Mouse (Mus musculus): Measurements from ENCODE around the gene Plcl1. TPM values are rescaled to one million over a fixed set of nuclear protein-coding genes. Genes with fewer than 3 reads are reported as not detected.

The Plcl1 gene
- polyA plus RNA-seq, 1 experiment from 2014 or later = 0.70 TPM

DNA sequence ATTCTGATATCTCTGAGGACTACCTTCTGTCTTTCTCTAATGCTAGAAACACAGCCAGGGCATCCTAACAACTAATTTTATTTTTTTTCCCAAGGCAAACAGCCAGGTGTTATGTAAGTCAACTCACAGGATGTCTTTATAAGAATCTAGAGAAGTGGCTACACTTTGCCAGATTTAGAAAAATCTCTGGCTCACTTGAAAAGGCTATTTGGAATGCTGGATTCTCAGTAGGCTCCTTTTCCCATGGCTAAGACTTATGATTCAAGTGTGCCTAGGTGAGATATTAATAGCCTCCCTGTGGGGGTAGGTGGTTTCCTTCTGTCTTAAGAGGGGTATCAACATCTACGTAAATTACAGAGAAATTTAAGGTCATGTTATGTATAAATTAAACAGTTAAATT is 152.7 kb downstream of the Plcl1 start:
- H3K9me3 ChIP-seq (replicated peaks; ENCODE audit: control insufficient read depth, low read length) = no peaks in the 10 kb centered on the region
- ATAC-seq (replicated peaks; ENCODE audit: insufficient number of reproducible peaks, low FRiP score, low TSS enrichment) = no peak
- 82% methylated on average over 1 of the region's 1 CpGs for WGBS (ENCODE audit: insufficient replicate concordance)

DNA sequence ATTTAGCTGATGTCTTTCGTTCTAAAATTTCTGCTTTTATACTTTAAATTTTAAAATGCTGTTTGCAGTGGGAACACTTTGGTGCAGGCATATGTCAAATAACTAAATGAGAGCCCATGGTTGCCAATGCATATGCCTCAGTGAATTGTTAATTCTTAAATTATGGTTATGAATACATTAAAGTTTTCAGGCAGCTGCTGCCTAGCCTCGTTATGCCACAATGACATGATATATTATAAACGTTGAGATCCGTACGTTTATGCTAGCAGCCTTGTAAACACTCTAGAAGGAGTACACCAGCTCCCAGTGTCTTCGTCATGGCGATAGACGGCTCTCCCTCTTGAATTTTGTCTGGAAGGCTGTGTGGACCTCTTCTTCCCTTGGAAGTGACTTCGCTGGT is 154.3 kb downstream of the Plcl1 start:
- H3K4me1 ChIP-seq (ENCODE audit: control insufficient read depth, insufficient read depth, low read length) = no peaks in the 10 kb centered on the region
- H3K4me2 ChIP-seq = no peak overlapping the region
- H3K4me3 ChIP-seq (ENCODE audit: low read depth, low read length) = no peak overlapping the region
- H3K27ac ChIP-seq (ENCODE audit: low read depth, low read length) = no peak overlapping the region
- no peaks in the 10 kb centered on the region for H3K27me3 ChIP-seq (ENCODE audit: control insufficient read depth, insufficient read depth, low read length)
- no peak for ATAC-seq (replicated peaks; ENCODE audit: insufficient number of reproducible peaks, low FRiP score, low TSS enrichment)
- 76% methylated on average over 9 of the region's 9 CpGs for WGBS (ENCODE audit: insufficient replicate concordance)
- no peak overlapping the region for H3K9ac ChIP-seq (ENCODE audit: low read depth, low read length)
- H3K36me3 ChIP-seq (ENCODE audit: control insufficient read depth, insufficient read depth, low read length) = no peaks in the 10 kb centered on the region
- H3K9me3 ChIP-seq (replicated peaks; ENCODE audit: control insufficient read depth, low read length) = no peaks in the 10 kb centered on the region

More for the DNA sequence above, 152.7 kb downstream of the Plcl1 start:
- Histone ChIP-seq H3K4me2 (no peak overlapping the region), H3K27ac (ENCODE audit: low read depth, low read length) (no peak overlapping the region), H3K36me3 (ENCODE audit: control insufficient read depth, insufficient read depth, low read length) (no peaks in the 10 kb centered on the region), H3K9ac (ENCODE audit: low read depth, low read length) (no peak overlapping the region), H3K4me3 (ENCODE audit: low read depth, low read length) (no peak overlapping the region), H3K4me1 (ENCODE audit: control insufficient read depth, insufficient read depth, low read length) (no peaks in the 10 kb centered on the region), H3K27me3 (ENCODE audit: control insufficient read depth, insufficient read depth, low read length) (no peaks in the 10 kb centered on the region)

DNA sequence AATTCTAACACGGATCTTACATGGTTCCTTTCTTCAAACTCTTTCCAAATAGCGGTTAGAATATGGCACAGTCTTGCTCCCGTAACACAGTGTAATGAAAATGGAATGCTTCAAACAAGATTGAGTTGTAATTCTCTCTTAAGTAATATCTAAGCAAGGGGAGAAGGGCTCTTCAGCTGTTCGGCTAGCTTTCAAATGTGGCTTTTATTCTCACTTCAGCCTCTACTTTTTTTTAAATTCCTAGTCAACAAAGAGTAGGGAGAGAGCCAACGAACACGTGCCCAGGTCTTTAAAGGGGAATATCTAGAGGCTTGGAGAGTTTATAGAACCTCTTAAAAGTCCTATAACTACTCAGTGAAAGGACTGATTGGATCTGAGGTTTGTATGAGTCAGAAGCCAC is 160.2 kb downstream of the Plcl1 start:
- ATAC-seq (replicated peaks; ENCODE audit: insufficient number of reproducible peaks, low FRiP score, low TSS enrichment) = no peak
- no peaks in the 10 kb centered on the region for H3K36me3 ChIP-seq (ENCODE audit: control insufficient read depth, insufficient read depth, low read length)
- H3K4me3 ChIP-seq (ENCODE audit: low read depth, low read length) = no peak overlapping the region
- no peak overlapping the region for H3K27ac ChIP-seq (ENCODE audit: low read depth, low read length)
- H3K27me3 ChIP-seq (ENCODE audit: control insufficient read depth, insufficient read depth, low read length) = no peaks in the 10 kb centered on the region
- 81% methylated on average over 6 of the region's 6 CpGs for WGBS (ENCODE audit: insufficient replicate concordance)
- no peaks in the 10 kb centered on the region for H3K4me1 ChIP-seq (ENCODE audit: control insufficient read depth, insufficient read depth, low read length)
- H3K9ac ChIP-seq (ENCODE audit: low read depth, low read length) = no peak overlapping the region
- no peaks in the 10 kb centered on the region for H3K9me3 ChIP-seq (replicated peaks; ENCODE audit: control insufficient read depth, low read length)
- no peak overlapping the region for H3K4me2 ChIP-seq

DNA sequence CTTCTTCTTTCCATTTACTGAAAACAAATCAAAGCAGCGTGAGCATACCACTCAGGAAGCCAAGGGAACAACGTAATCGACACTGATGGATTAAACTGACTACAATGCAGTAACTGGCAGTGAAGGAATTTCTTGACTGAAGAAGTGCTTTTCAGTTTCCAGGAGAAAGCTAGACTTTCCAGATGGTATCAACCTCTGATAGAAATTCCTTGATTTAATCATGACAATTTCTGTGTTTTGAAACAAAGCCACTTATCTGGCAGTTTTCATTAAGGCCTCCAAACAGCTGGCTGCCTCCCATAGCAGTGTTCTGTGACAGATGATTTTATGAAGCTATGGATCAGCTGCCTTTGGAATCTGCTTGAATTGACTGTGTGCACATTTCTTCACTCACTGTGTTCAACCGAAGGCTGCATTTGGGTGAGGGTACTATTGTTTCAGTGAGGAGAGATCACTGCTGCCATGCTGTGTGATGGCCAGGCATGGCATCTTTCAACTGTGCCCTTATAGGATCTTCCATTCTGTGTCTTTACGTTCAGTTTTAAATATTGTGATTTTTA is 162.2 kb downstream of the Plcl1 start:
- Histone ChIP-seq H3K9me3 (replicated peaks; ENCODE audit: control insufficient read depth, low read length) (no peaks in the 10 kb centered on the region), H3K27me3 (ENCODE audit: control insufficient read depth, insufficient read depth, low read length) (no peaks in the 10 kb centered on the region), H3K27ac (ENCODE audit: low read depth, low read length) (no peak overlapping the region), H3K4me1 (ENCODE audit: control insufficient read depth, insufficient read depth, low read length) (no peaks in the 10 kb centered on the region), H3K9ac (ENCODE audit: low read depth, low read length) (no peak overlapping the region), H3K4me3 (ENCODE audit: low read depth, low read length) (no peak overlapping the region), H3K4me2 (no peak overlapping the region), H3K36me3 (ENCODE audit: control insufficient read depth, insufficient read depth, low read length) (no peaks in the 10 kb centered on the region)
- 63% methylated on average over 5 of the region's 5 CpGs for WGBS (ENCODE audit: insufficient replicate concordance)
- ATAC-seq (replicated peaks; ENCODE audit: insufficient number of reproducible peaks, low FRiP score, low TSS enrichment) = no peak

DNA sequence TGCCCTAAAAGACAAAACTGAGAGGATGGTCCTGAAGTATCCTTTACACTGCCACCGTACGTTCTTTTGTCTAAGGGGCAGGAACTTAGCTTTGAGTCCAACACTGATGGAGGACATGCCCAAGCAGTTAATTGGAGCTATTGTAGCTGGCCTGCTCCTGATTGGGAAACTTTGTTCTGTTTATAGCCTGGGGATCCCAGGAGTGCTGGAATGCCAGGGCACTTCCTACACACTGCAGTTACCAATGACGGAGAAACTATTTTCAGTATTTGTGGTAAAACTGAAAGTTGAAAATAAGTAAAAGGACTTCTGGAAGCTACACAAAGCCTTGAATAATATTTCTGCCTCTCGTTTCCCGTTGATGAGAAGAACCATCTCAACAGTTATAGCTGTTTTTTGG is 164.5 kb downstream of the Plcl1 start:
- no peaks in the 10 kb centered on the region for H3K4me1 ChIP-seq (ENCODE audit: control insufficient read depth, insufficient read depth, low read length)
- H3K27me3 ChIP-seq (ENCODE audit: control insufficient read depth, insufficient read depth, low read length) = no peaks in the 10 kb centered on the region
- no peak overlapping the region for H3K4me2 ChIP-seq
- H3K27ac ChIP-seq (ENCODE audit: low read depth, low read length) = no peak overlapping the region
- no peaks in the 10 kb centered on the region for H3K36me3 ChIP-seq (ENCODE audit: control insufficient read depth, insufficient read depth, low read length)
- 70% methylated on average over 5 of the region's 5 CpGs for WGBS (ENCODE audit: insufficient replicate concordance)
- no peak overlapping the region for H3K9ac ChIP-seq (ENCODE audit: low read depth, low read length)
- no peak for ATAC-seq (replicated peaks; ENCODE audit: insufficient number of reproducible peaks, low FRiP score, low TSS enrichment)
- no peak overlapping the region for H3K4me3 ChIP-seq (ENCODE audit: low read depth, low read length)
- no peaks in the 10 kb centered on the region for H3K9me3 ChIP-seq (replicated peaks; ENCODE audit: control insufficient read depth, low read length)

DNA sequence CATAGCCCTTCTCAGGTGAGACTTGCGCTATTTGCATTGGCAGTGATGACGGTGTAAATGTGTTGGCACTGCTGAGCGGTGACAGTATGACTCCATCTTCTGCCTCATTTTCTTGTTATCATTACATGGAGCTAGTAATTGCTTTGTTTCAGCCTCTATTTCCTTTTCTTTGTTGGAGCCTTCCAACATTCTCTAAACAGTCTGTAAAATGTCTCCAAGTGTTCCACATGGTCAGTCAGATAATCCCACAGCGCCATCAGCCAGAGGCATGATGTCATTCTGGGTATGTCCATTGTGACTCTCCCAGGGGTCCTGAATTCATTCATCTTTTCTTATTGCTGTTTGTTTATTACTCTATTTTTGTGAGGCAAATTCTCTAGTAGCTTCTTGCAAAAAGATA is 165.7 kb downstream of the Plcl1 start:
- Histone ChIP-seq H3K9ac (ENCODE audit: low read depth, low read length) (no peak overlapping the region), H3K4me2 (no peak overlapping the region), H3K4me1 (ENCODE audit: control insufficient read depth, insufficient read depth, low read length) (peaks cover 7% of the 10 kb centered on the region; the same call in 1 of the 2 replicates), H3K9me3 (replicated peaks; ENCODE audit: control insufficient read depth, low read length) (no peaks in the 10 kb centered on the region), H3K36me3 (ENCODE audit: control insufficient read depth, insufficient read depth, low read length) (no peaks in the 10 kb centered on the region), H3K4me3 (ENCODE audit: low read depth, low read length) (no peak overlapping the region), H3K27me3 (ENCODE audit: control insufficient read depth, insufficient read depth, low read length) (no peaks in the 10 kb centered on the region), H3K27ac (ENCODE audit: low read depth, low read length) (no peak overlapping the region)
- ATAC-seq (replicated peaks; ENCODE audit: insufficient number of reproducible peaks, low FRiP score, low TSS enrichment) = no peak
- WGBS (ENCODE audit: insufficient replicate concordance) = 75% methylated on average over 4 of the region's 4 CpGs

DNA sequence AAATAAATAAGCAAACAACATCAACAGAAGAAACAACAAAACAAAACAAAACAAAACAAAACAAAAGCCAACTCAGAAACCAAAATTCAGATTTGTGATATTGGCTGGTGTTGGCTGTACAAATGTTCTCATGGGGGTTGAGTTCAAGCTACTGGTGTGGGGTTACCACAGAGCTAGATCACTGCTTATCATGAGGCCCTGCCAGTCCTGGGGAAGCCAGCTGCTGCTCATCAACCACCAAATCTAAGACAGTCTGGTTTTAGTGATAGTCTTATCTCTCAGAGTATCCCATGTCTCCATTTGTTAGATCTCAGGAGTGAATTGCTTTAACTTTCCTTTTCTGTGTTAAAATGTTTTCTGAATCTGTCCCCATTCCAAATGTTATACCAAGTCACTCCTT is 166.5 kb downstream of the Plcl1 start:
- H3K4me3 ChIP-seq (ENCODE audit: low read depth, low read length) = no peak overlapping the region
- no peaks in the 10 kb centered on the region for H3K9me3 ChIP-seq (replicated peaks; ENCODE audit: control insufficient read depth, low read length)
- H3K36me3 ChIP-seq (ENCODE audit: control insufficient read depth, insufficient read depth, low read length) = no peaks in the 10 kb centered on the region
- no peak overlapping the region for H3K9ac ChIP-seq (ENCODE audit: low read depth, low read length)
- no peaks in the 10 kb centered on the region for H3K27me3 ChIP-seq (ENCODE audit: control insufficient read depth, insufficient read depth, low read length)
- no peak overlapping the region for H3K4me2 ChIP-seq
- ATAC-seq (replicated peaks; ENCODE audit: insufficient number of reproducible peaks, low FRiP score, low TSS enrichment) = no peak
- no peak overlapping the region for H3K27ac ChIP-seq (ENCODE audit: low read depth, low read length)
- H3K4me1 ChIP-seq (ENCODE audit: control insufficient read depth, insufficient read depth, low read length) = peaks cover 7% of the 10 kb centered on the region; the same call in 1 of the 2 replicates

DNA sequence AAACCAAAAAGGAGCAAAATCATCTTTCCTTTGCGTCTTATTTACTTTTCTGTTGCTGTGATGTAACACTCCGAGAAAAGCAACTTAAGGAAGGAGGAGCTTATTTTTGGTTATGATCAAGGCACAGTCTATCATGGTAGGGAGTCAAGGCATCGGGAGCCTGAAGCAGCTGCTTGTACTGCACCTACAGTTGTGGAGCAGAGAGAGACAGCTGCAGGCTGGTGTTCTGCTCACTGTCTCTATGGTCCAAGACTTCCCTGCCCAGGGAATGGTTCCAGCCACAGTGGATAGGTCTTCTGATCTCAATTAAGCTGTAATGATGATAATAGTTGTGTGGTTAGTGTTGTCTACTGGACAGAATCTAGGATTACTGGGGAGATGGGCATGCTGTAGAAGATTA is 166.9 kb downstream of the Plcl1 start:
- peaks cover 7% of the 10 kb centered on the region; the same call in 1 of the 2 replicates for H3K4me1 ChIP-seq (ENCODE audit: control insufficient read depth, insufficient read depth, low read length)
- no peaks in the 10 kb centered on the region for H3K9me3 ChIP-seq (replicated peaks; ENCODE audit: control insufficient read depth, low read length)
- H3K4me2 ChIP-seq = no peak overlapping the region
- no peak overlapping the region for H3K4me3 ChIP-seq (ENCODE audit: low read depth, low read length)
- no peak overlapping the region for H3K9ac ChIP-seq (ENCODE audit: low read depth, low read length)
- no peaks in the 10 kb centered on the region for H3K27me3 ChIP-seq (ENCODE audit: control insufficient read depth, insufficient read depth, low read length)
- no peak overlapping the region for H3K27ac ChIP-seq (ENCODE audit: low read depth, low read length)
- no peak for ATAC-seq (replicated peaks; ENCODE audit: insufficient number of reproducible peaks, low FRiP score, low TSS enrichment)
- 60% methylated on average over 3 of the region's 3 CpGs for WGBS (ENCODE audit: insufficient replicate concordance)
- H3K36me3 ChIP-seq (ENCODE audit: control insufficient read depth, insufficient read depth, low read length) = no peaks in the 10 kb centered on the region

DNA sequence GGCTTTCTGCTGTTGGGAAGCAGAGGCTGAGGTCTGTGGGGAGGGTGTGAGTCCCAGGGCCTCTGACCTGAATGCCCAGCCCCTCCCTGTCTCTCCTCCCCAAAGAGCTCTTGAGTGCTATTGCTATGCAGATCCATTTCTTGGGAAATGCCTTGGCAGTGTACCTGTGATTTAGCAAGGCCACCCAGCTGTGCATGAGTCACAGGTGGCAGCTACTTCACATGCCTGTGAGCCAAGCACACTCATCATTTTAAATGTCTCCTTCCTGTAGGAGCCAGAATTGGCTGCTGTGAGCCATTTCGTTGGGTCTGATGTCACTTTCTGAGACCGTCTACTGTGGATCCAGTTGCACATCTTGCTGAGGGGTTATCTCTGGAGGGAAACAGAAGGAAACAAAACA is 170.2 kb downstream of the Plcl1 start:
- Histone ChIP-seq H3K27ac (ENCODE audit: low read depth, low read length) (no peak overlapping the region), H3K4me3 (ENCODE audit: low read depth, low read length) (no peak overlapping the region), H3K9me3 (replicated peaks; ENCODE audit: control insufficient read depth, low read length) (no peaks in the 10 kb centered on the region), H3K27me3 (ENCODE audit: control insufficient read depth, insufficient read depth, low read length) (no peaks in the 10 kb centered on the region), H3K36me3 (ENCODE audit: control insufficient read depth, insufficient read depth, low read length) (no peaks in the 10 kb centered on the region), H3K4me1 (ENCODE audit: control insufficient read depth, insufficient read depth, low read length) (peaks cover 7% of the 10 kb centered on the region; the same call in 1 of the 2 replicates), H3K4me2 (no peak overlapping the region), H3K9ac (ENCODE audit: low read depth, low read length) (no peak overlapping the region)
- 19% methylated on average over 2 of the region's 2 CpGs for WGBS (ENCODE audit: insufficient replicate concordance)
- ATAC-seq (replicated peaks; ENCODE audit: insufficient number of reproducible peaks, low FRiP score, low TSS enrichment) = no peak

Data from heart, embryonic 11.5 days (tissue).